Mouse (Mus musculus): ENCODE results near the gene Casp14. TPM values are rescaled to one million over a fixed set of nuclear protein-coding genes. Genes with fewer than 3 reads are reported as not detected.

Casp14 gene
- polyA plus RNA-seq, 1 experiment = not detected

DNA sequence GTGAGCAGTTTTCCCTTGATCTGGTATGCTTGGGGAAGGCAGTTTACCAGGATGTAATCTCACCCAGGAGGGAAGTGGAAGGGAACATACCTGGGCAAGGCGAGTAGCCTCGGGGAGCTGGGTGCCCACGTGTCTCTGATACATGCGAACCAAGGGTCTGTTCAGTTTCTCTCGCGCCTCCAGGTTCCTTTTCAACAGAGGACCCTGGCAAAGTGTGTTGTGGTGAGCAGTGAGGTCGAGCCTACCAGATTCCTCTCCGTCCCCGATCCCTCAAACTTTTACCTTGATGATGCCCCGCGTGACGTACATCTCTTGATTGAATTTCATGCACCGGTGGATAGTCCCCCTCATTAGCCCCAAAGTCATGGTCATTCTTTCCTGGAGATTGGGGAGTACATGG, 30.1 kb upstream of the Casp14 start:
- no peak overlapping the region for H3ac ChIP-seq (ENCODE audit: control insufficient read depth, insufficient read length)
- H3K36me3 ChIP-seq (ENCODE audit: control insufficient read depth, insufficient read depth) = no peaks in the 10 kb centered on the region
- peaks cover 10% of the 10 kb centered on the region for H3K27me3 ChIP-seq (ENCODE audit: control insufficient read depth, insufficient read depth, insufficient read length)
- no peak overlapping the region for H3K4me3 ChIP-seq
- no peak overlapping the region for H3K4me2 ChIP-seq (ENCODE audit: low read depth)
- no peaks in the 10 kb centered on the region for H3K79me2 ChIP-seq (ENCODE audit: control insufficient read depth, insufficient read depth)
- no peak for TF ChIP-seq E2F4 (IDR thresholded peaks at IDR 0.05; ENCODE audit: insufficient read depth)
- TF ChIP-seq SRF (IDR thresholded peaks at IDR 0.05; ENCODE audit: control insufficient read depth, insufficient read length, low read depth) = no peak
- TF ChIP-seq POLR2A (IDR thresholded peaks at IDR 0.05; ENCODE audit: insufficient read length, low read depth) = no peak

- no peak overlapping the region for H3K4me3 ChIP-seq
Measured at GRCm38 (mm10) chr10:78747035-78747721, 29.1 kb upstream of the Casp14 start.

GRCm38 (mm10) chr10:78745453-78746232, 27.5 kb upstream of the Casp14 start:
- Histone ChIP-seq H3K4me3 (no peak overlapping the region), H3K79me2 (ENCODE audit: control insufficient read depth, insufficient read depth) (no peaks in the 10 kb centered on the region), H3K36me3 (ENCODE audit: control insufficient read depth, insufficient read depth) (no peaks in the 10 kb centered on the region), H3ac (ENCODE audit: control insufficient read depth, insufficient read length) (no peak overlapping the region), H3K27me3 (ENCODE audit: control insufficient read depth, insufficient read depth, insufficient read length) (no peaks in the 10 kb centered on the region), H3K4me2 (ENCODE audit: low read depth) (no peak overlapping the region)
- TF ChIP-seq MAX (IDR thresholded peaks at IDR 0.05; ENCODE audit: low read depth) (no peak), CEBPB (IDR thresholded peaks at IDR 0.05; ENCODE audit: insufficient read depth, poor library complexity, severe bottlenecking) (no peak), REST (IDR thresholded peaks at IDR 0.05; ENCODE audit: insufficient read depth, insufficient read length) (no peak)

More at GRCm38 (mm10) chr10:78747035-78747721, 29.1 kb upstream of the Casp14 start:
- peaks cover 2% of the 10 kb centered on the region for H3K27me3 ChIP-seq (ENCODE audit: control insufficient read depth, insufficient read depth, insufficient read length)
- no peaks in the 10 kb centered on the region for H3K79me2 ChIP-seq (ENCODE audit: control insufficient read depth, insufficient read depth)
- no peak overlapping the region for H3K4me2 ChIP-seq (ENCODE audit: low read depth)
- TF ChIP-seq POLR2A (IDR thresholded peaks at IDR 0.05; ENCODE audit: insufficient read length, low read depth) (no peak), TCF12 (IDR thresholded peaks at IDR 0.05; ENCODE audit: insufficient read depth, poor library complexity, severe bottlenecking) (no peak), E2F4 (IDR thresholded peaks at IDR 0.05; ENCODE audit: insufficient read depth) (no peak), MAX (IDR thresholded peaks at IDR 0.05; ENCODE audit: low read depth) (no peak), MYOD1 (IDR thresholded peaks at IDR 0.05; ENCODE audit: control insufficient read depth in 1 of 3, insufficient read length in 2 of 3, low read depth in 2 of 3) (no peak), TCF3 (IDR thresholded peaks at IDR 0.05; ENCODE audit: insufficient read length, low read depth) (no peak), SRF (IDR thresholded peaks at IDR 0.05; ENCODE audit: control insufficient read depth, insufficient read length, low read depth) (no peak), CEBPB (IDR thresholded peaks at IDR 0.05; ENCODE audit: insufficient read depth, poor library complexity, severe bottlenecking) (no peak), POLR2AphosphoS2 (IDR thresholded peaks at IDR 0.05; ENCODE audit: insufficient read length, low read depth) (no peak), REST (IDR thresholded peaks at IDR 0.05; ENCODE audit: insufficient read depth, insufficient read length) (no peak), MYOG (IDR thresholded peaks at IDR 0.05; ENCODE audit: control insufficient read depth in 1 of 3, insufficient read depth in 1 of 3, insufficient read length in 2 of 3, low read depth in 2 of 3) (no peak), USF1 (IDR thresholded peaks at IDR 0.05; ENCODE audit: low read depth) (no peak)
- H3K36me3 ChIP-seq (ENCODE audit: control insufficient read depth, insufficient read depth) = no peaks in the 10 kb centered on the region
- no peak overlapping the region for H3ac ChIP-seq (ENCODE audit: control insufficient read depth, insufficient read length)

- H3K27me3 ChIP-seq (ENCODE audit: control insufficient read depth, insufficient read depth, insufficient read length) = no peaks in the 10 kb centered on the region
- no peak overlapping the region for H3K4me2 ChIP-seq (ENCODE audit: low read depth)
- H3K36me3 ChIP-seq (ENCODE audit: control insufficient read depth, insufficient read depth) = no peaks in the 10 kb centered on the region
- no peak for TF ChIP-seq USF1 (IDR thresholded peaks at IDR 0.05; ENCODE audit: low read depth)
- no peak for TF ChIP-seq SRF (IDR thresholded peaks at IDR 0.05; ENCODE audit: control insufficient read depth, insufficient read length, low read depth)
- no peak for TF ChIP-seq E2F4 (IDR thresholded peaks at IDR 0.05; ENCODE audit: insufficient read depth)
- TF ChIP-seq MYOD1 (IDR thresholded peaks at IDR 0.05; ENCODE audit: control insufficient read depth in 1 of 3, insufficient read length in 2 of 3, low read depth in 2 of 3) = no peak
- no peak for TF ChIP-seq REST (IDR thresholded peaks at IDR 0.05; ENCODE audit: insufficient read depth, insufficient read length)
- TF ChIP-seq TCF3 (IDR thresholded peaks at IDR 0.05; ENCODE audit: insufficient read length, low read depth) = no peak
- H3K4me3 ChIP-seq = no peak overlapping the region
- no peaks in the 10 kb centered on the region for H3K79me2 ChIP-seq (ENCODE audit: control insufficient read depth, insufficient read depth)
- no peak overlapping the region for H3ac ChIP-seq (ENCODE audit: control insufficient read depth, insufficient read length)
Measured at GRCm38 (mm10) chr10:78743721-78744120, 25.6 kb upstream of the Casp14 start.

GRCm38 (mm10) chr10:78739821-78740220, 21.7 kb upstream of the Casp14 start:
- Histone ChIP-seq H3ac (ENCODE audit: control insufficient read depth, insufficient read length) (no peak overlapping the region), H3K27me3 (ENCODE audit: control insufficient read depth, insufficient read depth, insufficient read length) (no peaks in the 10 kb centered on the region), H3K79me2 (ENCODE audit: control insufficient read depth, insufficient read depth) (no peaks in the 10 kb centered on the region), H3K36me3 (ENCODE audit: control insufficient read depth, insufficient read depth) (no peaks in the 10 kb centered on the region), H3K4me2 (ENCODE audit: low read depth) (no peak overlapping the region), H3K4me3 (no peak overlapping the region)
- TF ChIP-seq TCF3 (IDR thresholded peaks at IDR 0.05; ENCODE audit: insufficient read length, low read depth) = no peak

Data from myocyte (in vitro differentiated cells).